Mouse (Mus musculus): ENCODE results near the gene Marc2. TPM values are rescaled to one million over a fixed set of nuclear protein-coding genes. Genes with fewer than 3 reads are reported as not detected.

The Marc2 gene
- 10 to 100 TPM; 84.0 to 86.4 TPM for total RNA-seq (2021)

DNA sequence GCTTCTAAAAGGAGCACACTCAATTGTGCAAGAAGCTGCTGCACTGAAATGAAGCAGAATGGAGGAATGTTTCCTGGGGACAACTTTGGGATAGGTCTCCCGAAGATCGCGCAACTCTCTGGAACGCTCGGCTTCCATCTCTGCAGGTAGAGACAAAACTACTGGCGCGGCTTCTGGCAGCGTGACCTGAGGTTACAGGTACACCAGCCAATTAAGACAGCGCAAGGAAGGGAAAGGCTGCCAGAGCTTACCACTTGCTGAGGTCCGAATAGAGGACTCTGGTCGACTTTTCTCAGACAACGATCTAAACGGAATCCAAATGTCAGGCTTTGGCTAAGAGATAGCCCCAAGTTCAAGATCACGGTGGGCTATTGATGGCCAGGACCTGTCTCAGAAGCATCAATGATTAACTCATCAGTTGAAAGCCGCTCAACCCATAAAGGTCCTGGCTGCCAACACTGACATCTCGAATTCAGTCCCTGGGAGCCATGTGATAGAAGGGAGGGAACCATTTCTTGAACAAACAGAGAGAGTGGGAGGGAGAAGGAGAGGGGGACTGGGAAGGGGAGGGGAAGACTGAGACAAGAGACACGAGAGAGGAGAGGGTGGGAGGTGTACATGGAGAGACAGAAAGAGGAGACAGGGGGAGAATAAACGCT lies at the start of gene Marc2:
Marc2 (minus strand) TSS at position 360 of the 659 bp plus-strand sequence.
- intact Hi-C loops (cut with DNase I) = loop anchor here (10.0 kb wide), 1 partner anchor 349 kb away; no protein-coding TSS in a partner anchor
- DNase-seq = no peak

DNA sequence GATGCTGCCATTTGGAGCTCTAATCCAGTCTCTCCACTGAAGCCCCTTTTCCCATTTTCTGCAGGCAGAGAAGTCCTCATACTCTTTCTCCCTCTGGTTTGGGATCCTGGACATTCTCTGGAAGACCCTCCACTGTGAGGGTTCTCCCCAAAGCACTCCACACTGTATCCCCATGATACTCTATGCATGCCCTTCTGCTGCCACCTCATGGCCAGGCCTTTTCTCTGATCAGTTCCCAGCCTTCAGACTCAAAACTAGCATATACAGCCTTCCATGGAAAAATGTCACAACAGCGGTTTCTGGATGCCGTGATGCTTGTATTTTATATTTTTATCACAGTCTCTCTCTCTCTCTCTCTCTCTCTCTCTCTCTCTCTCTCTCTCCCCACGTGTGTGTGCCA lies 45.7 kb upstream of the Marc2 start:
- DNase-seq = no peak
- intact Hi-C loops (cut with DNase I) = no loop called here

DNA sequence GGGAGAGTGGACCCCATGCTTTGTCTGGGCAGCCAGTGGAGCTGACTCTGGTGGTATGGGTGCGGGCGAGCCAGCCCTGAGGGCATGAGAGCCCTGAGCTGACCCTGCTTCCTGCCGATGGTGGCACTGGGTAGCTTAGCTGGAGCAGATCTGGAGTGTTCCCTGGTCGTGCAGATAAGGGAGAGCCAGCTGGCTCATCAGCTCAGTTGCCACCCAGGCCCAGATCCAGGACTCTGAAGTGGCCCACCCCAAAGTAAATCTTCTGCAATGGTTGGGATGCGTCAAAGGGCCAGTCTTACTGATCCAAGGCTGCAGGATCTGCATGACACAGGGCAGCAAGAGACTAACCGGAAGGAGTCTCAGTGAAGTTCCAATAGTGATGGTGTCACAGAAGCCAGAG lies 43.2 kb upstream of the Marc2 start:
- no peak for DNase-seq
- intact Hi-C loops (cut with DNase I) = no loop called here

DNA sequence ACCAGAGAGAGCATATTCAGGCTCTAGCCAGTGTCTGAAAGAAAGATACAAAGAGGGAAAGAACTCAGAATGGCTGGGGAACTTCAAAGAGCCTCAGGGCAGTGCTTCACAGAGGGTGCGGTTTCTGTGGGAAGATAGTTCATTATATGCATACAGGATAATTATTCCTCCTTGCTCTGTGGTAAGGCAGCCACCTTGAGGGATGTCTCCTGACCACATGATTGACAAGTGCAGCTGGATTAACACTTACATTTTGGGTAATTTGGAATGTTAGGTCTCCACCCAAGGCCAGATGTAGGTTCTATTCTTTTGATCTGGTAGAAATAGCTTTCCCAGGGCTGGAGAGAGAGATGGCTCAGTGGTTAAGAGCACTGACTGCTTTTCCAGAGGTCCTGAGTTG lies 39.9 kb upstream of the Marc2 start:
- intact Hi-C loops (cut with DNase I) = no loop called here
- DNase-seq = no peak

DNA sequence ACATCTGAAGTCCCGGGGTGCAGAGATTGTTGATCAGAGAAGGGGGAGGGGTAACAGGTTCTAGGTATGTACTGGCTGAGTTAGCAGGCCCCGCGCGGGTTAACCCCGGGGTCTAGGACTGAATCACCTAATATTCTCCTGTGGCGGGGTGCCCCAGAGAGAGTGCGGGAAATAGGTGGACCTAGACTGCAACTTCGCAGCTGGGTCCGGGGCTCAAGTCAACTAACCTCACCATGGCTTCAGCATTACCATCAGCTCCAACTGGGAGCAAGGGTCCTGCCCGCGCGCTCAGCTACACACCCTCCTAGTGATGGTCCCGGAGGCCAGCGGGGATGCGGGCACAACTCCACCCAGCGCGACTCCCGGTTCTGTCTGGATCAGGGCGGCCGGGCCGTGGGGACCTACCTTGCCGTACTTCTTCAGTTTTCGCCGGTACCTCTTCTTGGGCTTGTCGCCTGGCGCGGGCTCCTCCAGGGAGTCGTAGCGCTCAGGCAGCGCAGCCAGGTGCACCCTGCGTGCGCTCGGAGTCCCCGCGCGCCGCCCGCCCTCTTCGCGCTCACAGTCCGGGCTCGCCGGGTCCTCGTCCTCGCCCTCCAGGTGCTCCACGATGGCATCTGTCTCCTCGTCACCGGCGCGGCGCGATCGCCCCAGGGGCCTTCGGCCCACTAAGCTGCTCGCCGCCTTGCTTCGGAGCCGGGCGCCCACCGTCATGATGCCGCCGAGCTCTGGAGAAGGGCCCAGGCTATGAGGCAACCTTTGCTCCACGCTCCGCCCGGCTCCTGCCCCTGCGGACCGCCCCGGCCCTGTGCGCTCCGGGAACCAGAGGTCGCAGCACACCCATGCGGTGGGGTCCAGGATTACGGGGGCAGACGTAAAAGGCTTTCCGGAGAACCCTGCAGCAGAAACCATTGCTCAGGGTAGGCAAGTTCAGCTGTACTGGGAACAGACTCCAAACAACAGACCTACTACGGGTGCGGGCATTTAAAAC lies 36.3 kb upstream of the Marc2 start, which contains the start of gene C130074G19Rik:
C130074G19Rik (minus strand) TSS at position 938 of the 988 bp plus-strand sequence.
- intact Hi-C loops (cut with DNase I) = no loop called here
- peak; percentile 17 for DNase-seq

DNA sequence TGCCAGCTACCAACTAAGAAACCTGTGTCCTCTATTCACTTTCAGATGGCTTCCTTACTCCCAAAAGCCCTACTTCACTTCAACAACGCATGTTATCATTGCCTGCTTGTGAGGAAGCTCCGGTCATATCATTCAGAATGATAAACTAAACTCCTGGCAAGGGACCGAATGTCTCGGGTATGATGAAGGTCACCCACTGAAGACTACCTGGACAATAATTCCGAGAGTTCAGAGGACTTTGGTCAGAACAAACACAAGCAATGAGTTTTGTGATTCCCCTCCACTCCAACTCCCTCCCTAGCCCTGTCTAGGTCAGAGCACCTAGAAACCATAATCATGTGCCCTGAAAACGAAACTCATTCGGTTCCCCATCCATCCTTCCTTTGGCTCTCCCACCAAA lies 35.6 kb upstream of the Marc2 start:
- intact Hi-C loops (cut with DNase I) = no loop called here
- DNase-seq = no peak

DNA sequence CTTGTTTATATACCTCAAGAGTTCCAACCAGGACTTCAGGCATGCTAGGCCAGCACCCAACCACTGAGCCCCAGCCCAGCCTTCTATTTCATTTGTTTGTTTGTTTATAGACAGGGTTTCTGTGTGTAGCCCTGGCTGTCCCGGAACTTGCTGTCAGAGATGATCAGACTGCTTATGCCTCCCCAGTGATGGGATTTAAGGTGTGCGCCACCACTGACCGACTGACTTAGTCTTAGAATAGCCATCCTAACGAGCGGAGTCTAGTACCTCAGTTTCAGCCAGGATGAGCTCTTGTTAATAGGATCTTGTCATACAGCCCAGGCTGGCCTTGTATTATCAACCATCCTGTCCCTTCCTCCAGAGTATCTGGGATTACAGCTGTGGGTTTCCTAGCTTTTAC lies 35.0 kb upstream of the Marc2 start:
- DNase-seq = no peak
- intact Hi-C loops (cut with DNase I) = no loop called here

DNA sequence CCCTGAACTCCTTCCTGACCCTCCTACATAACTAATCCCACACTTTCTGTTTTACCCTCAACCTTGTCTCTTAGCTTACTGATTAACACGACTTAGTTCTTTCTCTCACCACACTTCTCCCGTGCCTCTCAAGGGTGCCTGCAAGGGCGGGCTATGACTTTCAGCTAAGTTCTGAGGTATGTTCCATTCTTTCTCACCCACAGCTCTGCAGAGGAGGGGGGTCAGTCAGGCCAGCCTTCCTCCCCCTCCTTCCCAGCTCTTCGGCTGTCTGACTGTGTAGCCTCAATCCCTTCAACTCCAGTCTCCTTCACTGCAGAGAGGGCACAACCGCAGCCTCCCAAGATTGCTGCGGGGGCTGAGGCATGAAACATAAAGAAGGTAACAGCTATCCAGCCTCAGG lies 32.6 kb upstream of the Marc2 start:
- DNase-seq = no peak
- intact Hi-C loops (cut with DNase I) = no loop called here

DNA sequence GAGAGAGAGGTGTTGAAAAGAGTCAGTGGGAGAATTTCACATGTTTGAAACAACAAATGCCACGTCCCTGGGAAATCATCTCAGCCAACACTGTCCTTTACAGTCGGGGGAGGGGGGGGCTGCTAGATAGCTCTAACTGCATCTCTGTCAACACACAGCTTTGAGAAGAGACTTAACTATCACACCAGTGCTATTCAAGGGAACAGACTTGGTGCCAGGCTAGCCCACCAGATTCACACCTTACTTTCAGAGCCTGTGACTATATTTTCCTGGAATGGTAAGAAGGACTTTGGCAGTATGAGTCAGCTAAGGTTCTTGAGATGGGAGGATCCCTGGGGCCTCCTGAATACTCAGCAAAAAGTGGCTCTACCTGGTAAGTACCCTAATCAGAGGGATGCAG lies 31.1 kb upstream of the Marc2 start:
- intact Hi-C loops (cut with DNase I) = no loop called here
- no peak for DNase-seq

DNA sequence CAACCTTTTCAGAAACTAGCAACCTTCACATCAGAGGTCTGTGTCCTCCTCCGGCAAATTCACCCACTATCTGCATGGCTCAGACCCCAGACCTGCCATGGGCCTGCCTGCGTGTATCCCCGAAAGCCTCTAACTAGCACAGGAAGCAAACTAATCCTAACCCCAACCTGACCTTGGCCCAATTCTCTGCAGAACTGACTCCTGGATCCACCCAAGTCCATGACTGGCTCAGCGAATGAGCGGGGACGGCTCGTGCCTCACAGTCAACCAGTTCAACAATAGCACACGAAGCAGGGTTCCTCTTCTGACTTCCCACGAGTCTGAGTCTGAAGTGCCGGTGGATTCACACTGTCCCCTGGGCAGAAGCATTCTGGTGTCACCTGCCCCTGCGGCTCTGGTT lies 27.7 kb upstream of the Marc2 start:
- no peak for DNase-seq
- intact Hi-C loops (cut with DNase I) = no loop called here

DNA sequence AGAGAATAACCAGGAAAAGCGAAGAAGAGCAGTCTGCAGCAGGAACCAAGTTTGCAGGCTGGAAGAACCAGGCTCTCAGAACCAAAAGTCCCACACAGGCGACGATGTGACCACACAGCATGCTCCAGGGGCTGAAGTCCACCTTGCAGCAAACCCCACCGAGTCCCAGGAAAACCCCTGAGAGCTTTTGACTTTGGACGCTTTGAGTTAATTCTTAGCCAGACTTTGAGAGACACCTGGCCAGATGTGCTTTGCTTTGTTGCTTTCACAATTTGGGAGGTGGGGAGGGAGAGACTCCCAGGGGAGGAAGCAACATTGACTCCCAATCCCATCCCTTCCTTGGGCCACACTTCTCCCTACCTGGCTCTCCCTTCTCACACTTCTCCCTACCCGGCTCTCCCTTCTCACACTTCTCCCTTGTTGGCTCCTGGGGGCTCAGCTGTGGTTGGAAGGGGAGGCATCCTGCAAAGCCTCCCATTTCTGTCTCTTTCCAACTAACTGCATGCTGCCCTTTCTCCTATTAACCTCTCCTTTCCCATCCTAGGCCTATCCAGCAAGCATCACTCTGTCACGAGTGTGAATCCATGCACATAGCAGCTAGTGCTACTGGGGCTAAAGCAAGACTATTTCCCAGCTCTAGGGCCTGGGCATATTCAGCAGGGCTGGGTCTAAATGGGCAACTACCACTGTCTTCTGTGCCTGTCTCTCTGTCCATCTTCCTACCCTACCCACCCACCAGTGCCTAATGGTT lies 26.0 kb upstream of the Marc2 start:
- intact Hi-C loops (cut with DNase I) = no loop called here
- no peak for DNase-seq

DNA sequence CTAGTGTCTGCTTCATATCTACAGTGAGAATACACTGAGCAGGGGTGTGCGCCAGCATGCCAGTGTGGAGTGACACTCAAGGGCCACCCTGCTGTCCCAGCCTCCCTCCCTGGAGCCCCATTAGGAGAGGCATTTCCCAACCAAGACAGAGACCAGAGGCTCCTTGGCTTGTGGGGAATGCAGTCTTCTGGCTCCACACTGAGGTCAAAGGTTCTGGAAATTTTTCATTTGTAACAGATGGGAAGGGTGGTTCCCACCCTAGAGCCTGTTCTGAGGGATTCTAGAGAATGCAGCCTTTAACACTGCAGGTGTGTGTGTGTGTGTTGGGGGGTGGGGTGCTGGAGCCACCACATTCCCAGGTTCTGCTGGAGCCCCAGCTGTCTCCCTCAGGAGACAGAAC lies 25.3 kb upstream of the Marc2 start:
- DNase-seq = no peak
- intact Hi-C loops (cut with DNase I) = no loop called here

DNA sequence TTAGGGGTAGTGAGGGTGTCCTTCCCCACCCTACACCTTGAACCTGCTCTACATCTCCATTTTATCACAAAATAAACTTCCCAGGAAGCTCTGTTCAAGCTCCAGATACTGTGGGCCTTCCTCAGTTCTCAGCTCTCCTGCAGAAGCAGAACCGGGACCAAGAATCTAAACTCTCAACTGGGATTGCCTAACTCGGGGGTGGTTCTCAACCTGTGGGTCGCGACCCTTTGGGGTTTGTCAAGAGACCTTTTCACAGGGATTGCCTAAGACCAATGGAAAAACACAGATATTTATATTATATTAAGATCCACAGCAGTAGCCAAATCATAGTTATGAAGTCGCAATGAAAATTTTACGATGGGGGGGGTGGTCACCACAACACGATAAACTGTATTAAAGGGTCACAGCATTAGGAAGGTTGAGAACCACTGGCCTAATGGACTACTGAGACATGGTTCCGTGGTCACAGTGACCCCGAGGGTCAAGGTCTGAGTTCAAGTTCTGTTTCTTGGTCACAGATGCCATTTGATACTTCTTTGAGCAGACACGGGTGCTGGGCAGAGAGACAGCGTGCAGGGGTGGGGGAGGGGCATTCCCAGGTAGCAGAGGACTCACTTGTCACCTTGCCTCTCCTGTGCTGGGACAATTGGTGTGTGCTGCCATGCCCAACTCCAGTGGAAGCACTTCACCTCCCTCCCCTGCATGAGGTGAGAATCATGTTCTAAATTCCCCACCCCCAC lies 24.6 kb upstream of the Marc2 start:
- intact Hi-C loops (cut with DNase I) = no loop called here
- DNase-seq = no peak

DNA sequence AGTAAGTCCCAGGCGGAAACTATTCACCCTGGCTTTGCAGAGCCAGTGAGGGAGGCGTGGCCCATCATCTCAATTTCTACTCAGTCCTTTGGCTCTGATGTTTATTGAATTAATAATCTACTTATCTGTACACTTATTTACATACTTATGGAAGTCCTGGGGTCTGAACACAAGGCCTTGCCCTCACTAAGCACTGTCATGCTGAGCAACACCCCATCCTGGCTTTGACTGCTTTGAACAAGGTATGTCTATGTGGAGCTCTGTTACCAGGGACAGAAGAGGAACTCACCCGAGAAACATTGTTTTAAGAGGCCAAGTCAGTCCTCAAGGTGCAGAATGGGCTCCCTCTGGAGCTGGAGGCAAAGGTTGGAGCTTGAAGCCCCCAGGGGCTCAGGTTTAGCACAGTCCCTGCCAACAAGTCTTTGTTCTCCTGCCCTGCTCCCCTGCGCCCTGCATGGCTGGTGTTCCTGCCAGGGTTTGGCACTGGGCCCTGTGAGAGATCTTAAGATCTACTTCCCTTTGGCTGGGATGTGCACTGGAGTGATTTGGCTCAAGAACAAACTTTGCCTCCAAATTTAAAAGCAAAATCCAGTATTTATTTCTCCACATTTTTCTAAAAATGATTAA lies 23.8 kb upstream of the Marc2 start:
- intact Hi-C loops (cut with DNase I) = no loop called here

DNA sequence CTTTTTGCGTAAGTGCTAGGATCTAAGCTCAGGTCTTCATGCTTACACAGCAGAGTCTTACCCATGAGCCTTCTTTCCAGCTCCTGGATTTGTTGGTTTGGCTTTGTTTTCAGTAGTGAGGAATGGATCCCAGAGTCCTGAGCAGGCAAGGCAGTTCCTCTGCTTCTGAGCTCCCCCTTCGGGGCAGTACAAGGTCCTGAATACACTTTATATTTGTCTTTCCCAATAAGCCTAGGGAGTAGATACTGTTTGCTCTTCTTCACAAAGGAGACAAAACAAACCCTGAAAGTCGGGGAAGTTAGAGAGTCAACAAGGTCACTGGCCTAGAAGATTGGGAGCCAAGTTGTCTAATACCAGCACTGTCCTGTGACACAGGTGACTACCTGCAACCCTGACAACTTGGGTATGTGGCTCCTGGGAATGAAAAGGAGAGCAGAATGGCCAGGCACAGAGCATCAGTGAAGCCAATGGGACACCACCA lies 21.4 kb upstream of the Marc2 start:
- intact Hi-C loops (cut with DNase I) = no loop called here
- DNase-seq = no peak

More for the DNA sequence above, 23.8 kb upstream of the Marc2 start:
- peak; percentile 41 for DNase-seq

DNA sequence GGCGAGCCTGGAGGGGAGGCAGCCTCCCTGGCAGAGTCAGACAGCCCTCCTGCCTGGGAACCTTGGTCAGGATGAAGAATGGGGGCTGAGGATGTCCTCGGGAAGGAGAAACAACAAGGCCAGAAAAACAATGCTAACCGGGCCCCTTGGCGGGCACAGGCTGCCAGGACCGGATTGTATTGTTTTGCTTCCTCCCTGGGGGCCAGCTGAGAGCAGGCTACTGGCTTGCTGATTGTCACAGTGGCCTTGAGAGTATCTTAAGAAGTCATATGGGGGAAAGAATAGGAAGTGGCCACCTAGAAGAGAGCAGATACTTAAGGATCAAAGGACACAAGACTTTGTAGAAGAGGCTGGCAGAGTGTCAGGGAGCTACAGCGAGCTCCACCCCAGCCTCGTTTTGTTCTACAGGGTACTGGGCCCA lies 18.1 kb upstream of the Marc2 start:
- intact Hi-C loops (cut with DNase I) = no loop called here
- no peak for DNase-seq

DNA sequence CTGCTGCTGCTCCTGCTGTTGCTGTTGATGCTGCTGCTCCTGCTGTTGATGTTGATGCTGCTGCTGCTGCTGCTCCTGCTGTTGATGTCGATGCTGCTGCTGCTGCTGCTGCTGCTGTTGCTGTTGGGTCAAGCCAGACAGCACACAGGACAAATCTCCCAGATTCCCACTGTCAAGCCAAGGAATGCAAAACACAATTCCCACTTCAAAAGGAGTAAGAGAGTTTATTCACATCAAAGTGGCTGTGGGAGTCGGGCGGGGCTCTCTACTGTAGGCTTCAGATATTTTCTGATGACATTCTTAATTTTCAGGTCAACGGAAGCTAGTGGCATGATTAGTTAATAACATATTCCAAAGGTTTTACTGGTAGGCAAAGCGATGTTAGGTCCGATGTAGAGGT lies 16.4 kb upstream of the Marc2 start:
- intact Hi-C loops (cut with DNase I) = no loop called here
- no peak for DNase-seq

DNA sequence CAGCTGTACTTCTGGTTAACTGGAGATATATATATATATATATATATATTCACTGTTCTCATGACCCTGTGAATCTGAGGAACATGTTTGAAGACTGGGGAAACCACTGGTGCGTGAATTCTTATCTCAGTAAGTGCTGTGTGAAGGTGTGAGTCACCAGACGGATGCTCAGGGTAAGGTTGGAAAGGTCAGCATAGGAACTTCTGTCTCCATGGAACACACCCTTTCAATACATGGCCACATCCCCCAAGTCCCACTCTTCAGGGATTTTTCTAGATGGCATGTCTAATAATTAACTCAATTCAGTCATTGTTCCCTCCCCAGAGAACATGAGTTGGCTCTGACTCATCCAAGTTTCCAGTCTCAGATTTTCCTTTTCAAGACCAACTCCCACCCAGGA lies 15.3 kb upstream of the Marc2 start:
- intact Hi-C loops (cut with DNase I) = no loop called here
- no peak for DNase-seq

DNA sequence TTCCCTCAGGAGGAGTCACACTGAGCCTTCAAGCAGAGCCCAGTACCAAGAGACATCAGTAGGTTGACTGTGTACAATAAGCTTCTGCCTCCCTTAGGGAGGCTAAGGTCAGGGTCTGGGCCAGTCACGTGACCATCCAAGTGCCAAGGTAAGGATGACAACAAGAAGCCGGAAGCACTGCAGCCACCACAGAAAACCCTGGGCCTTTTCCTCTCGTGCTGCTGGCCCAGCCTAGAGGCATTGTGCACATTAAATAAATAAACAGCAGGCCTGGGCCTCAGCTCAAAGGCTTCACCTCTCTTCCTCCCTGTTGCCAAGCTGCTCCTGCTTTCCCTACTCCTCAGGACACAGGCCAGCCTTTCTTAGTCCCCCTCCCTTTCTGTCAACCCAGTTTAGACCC lies 14.0 kb upstream of the Marc2 start:
- no peak for DNase-seq
- intact Hi-C loops (cut with DNase I) = no loop called here

DNA sequence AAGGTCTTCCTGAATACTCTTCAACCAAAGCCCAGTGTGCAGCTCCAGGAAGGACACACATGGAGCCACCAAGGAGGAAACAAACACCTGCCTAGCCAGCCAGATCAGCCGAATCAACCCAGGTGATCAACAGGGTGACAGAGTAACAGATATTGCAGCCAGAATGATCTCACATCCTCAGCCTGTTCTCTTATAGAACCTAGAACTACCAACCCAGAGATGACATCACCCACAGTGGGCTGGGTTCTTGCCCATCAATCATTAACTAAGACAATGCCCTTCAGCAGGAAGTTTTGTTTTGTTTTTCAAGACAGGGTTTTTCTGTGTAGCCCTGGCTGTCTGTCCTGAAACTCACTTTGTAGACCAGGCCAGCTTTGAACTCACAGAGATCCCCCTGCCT lies 12.0 kb upstream of the Marc2 start:
- no peak for DNase-seq
- intact Hi-C loops (cut with DNase I) = no loop called here
